Mouse (Mus musculus) lung, embryonic 14.5 days (tissue): ENCODE measurements around the gene Smoc2. TPM values are rescaled to one million over a fixed set of nuclear protein-coding genes. Genes with fewer than 3 reads are reported as not detected.

Source experiments
- ATAC-seq: fragments of 200-750 bp; cut with Nextera tagmentation; 2 replicates; pipeline ENCODE4 v1.8.0; 2017; ENCODE audit warnings: mild to moderate bottlenecking, moderate TSS enrichment, moderate library complexity; ENCODE audit not compliant: insufficient read depth
- DNase-seq: peaks from one replicate; pipeline ENCODE4 v3.0.0-alpha.2; 2015
- H3K27ac ChIP-seq: fragments of 300-500 bp; sonication (generic); 2 replicates; pipeline ENCODE4 v1.5.1; 2014; ENCODE audit warnings: low read depth, mild to moderate bottlenecking, moderate library complexity
- H3K27me3 ChIP-seq: fragments of 300-500 bp; sonication (generic); 2 replicates; pipeline ENCODE4 v1.6.1; 2014; ENCODE audit warnings: low read length, control low read depth; ENCODE audit not compliant: insufficient read depth
- H3K36me3 ChIP-seq: fragments of 300-500 bp; sonication (generic); 2 replicates; pipeline ENCODE4 v1.6.1; 2014; ENCODE audit warnings: control low read depth; ENCODE audit not compliant: insufficient read depth
- H3K4me1 ChIP-seq: fragments of 300-500 bp; sonication (generic); 2 replicates; pipeline ENCODE4 v1.6.1; 2014; ENCODE audit warnings: antibody characterized with exemption, control low read depth; ENCODE audit not compliant: insufficient read depth
- H3K4me2 ChIP-seq: fragments of 300-500 bp; sonication (generic); 2 replicates; pipeline ENCODE4 v1.6.1; 2014; ENCODE audit warnings: mild to moderate bottlenecking
- H3K4me3 ChIP-seq: fragments of 300-500 bp; sonication (generic); 2 replicates; pipeline ENCODE4 v1.5.1; 2014; ENCODE audit warnings: low read depth, low read length
- H3K9ac ChIP-seq: fragments of 300-500 bp; sonication (generic); 2 replicates; pipeline ENCODE4 v1.6.1; 2014
- H3K9me3 ChIP-seq: fragments of 300-500 bp; sonication (generic); 2 replicates; pipeline ENCODE4 v1.6.1; 2016; ENCODE audit warnings: low read depth, low read length, control low read depth
- CTCF ChIP-seq: IDR thresholded peaks from 2 replicates; pipeline ENCODE4 v1.5.1; 2016; ENCODE audit warnings: antibody characterized with exemption, low read depth
- WGBS: fragments of 180-500 bp; shearing (Covaris S2); extraction: QIAGEN DNeasy Blood & Tissue Kit; methylation state at CpG from one replicate; pipeline ENCODE4 v1.1.7; 2014; 5-methylcytosine and 5-hydroxymethylcytosine counted together
- polyA plus RNA-seq: library from polyadenylated mRNA; unstranded; fragments of >200 nt; fragmentation: Nextera tagmentation; extraction: Ambion mirVana; gene quantifications from 2 replicates; pipeline ENCODE4 v1.2.1, GENCODE M21; 2014

Gene Smoc2
- polyA plus RNA-seq, 1 experiment from 2014 or later = 92.5 TPM

GRCm38 (mm10) chr17:14273386-14273785 is 5.9 kb upstream of the Smoc2 start:
- 25% methylated on average over 6 of the region's 6 CpGs for whole genome bisulfite sequencing
- peak; percentile 75 for ATAC-seq
- Histone ChIP-seq H3K9me3 (no peaks in the 10 kb centered on the region), H3K27ac (peak overlapping the region; percentile 25; the same call in 1 of the 2 replicates), H3K4me2 (no peak overlapping the region), H3K27me3 (peaks cover 12% of the 10 kb centered on the region), H3K36me3 (no peaks in the 10 kb centered on the region), H3K9ac (no peak overlapping the region), H3K4me1 (no peaks in the 10 kb centered on the region), H3K4me3 (no peak overlapping the region)
- no peak for TF ChIP-seq CTCF
- peak; percentile 68 for DNase-seq

GRCm38 (mm10) chr17:14277310-14277709 is 2.0 kb upstream of the Smoc2 start:
- TF ChIP-seq CTCF = no peak
- DNase-seq (no peak), ATAC-seq (no peak)
- H3K4me1 ChIP-seq = no peaks in the 10 kb centered on the region
- H3K4me3 ChIP-seq = no peak overlapping the region
- no peak overlapping the region for H3K4me2 ChIP-seq
- 75% methylated on average over 7 of the region's 7 CpGs for WGBS
- peaks cover 44% of the 10 kb centered on the region for H3K27me3 ChIP-seq
- H3K36me3 ChIP-seq = no peaks in the 10 kb centered on the region
- no peak overlapping the region for H3K9ac ChIP-seq
- H3K9me3 ChIP-seq = no peaks in the 10 kb centered on the region
- no peak overlapping the region for H3K27ac ChIP-seq

- Histone ChIP-seq H3K4me1 (no peaks in the 10 kb centered on the region), H3K4me3 (peak overlapping the region; percentile 54), H3K4me2 (peak overlapping the region; percentile 80), H3K9me3 (no peaks in the 10 kb centered on the region), H3K9ac (peak overlapping the region; percentile 52), H3K27ac (no peak overlapping the region), H3K27me3 (peaks cover 44% of the 10 kb centered on the region), H3K36me3 (no peaks in the 10 kb centered on the region)
- TF ChIP-seq CTCF = no peak
- DNase-seq (no peak), ATAC-seq (peak; percentile 13; the same call in 1 of the 2 replicates)
- under 1% methylated on average over 10 of the region's 10 CpGs for WGBS
Observed at GRCm38 (mm10) chr17:14279966-14280300, 627 bp downstream of the Smoc2 start.

- Histone ChIP-seq H3K4me2 (peak overlapping the region; percentile 80), H3K27ac (peak overlapping the region; percentile 75; the same call in 1 of the 2 replicates), H3K9me3 (no peaks in the 10 kb centered on the region), H3K9ac (peak overlapping the region; percentile 52), H3K27me3 (peaks cover 44% of the 10 kb centered on the region), H3K36me3 (no peaks in the 10 kb centered on the region), H3K4me3 (peak overlapping the region; percentile 54), H3K4me1 (no peaks in the 10 kb centered on the region)
- DNase-seq (peak; percentile 55), ATAC-seq (peak; percentile 24; the same call in 1 of the 2 replicates)
- WGBS = under 1% methylated on average over 31 of the region's 31 CpGs
- TF ChIP-seq CTCF = no peak
Observed at GRCm38 (mm10) chr17:14280425-14280833, 1.1 kb downstream of the Smoc2 start.

- Histone ChIP-seq H3K4me3 (no peak overlapping the region), H3K27ac (no peak overlapping the region), H3K4me1 (no peaks in the 10 kb centered on the region), H3K9me3 (no peaks in the 10 kb centered on the region), H3K27me3 (no peaks in the 10 kb centered on the region), H3K9ac (no peak overlapping the region), H3K4me2 (no peak overlapping the region), H3K36me3 (no peaks in the 10 kb centered on the region)
- DNase-seq (peak; percentile 90), ATAC-seq (peak; percentile 70)
- 41% methylated on average over 7 of the region's 7 CpGs for WGBS
- peak; percentile 96 for TF ChIP-seq CTCF
Observed at GRCm38 (mm10) chr17:14288015-14288616, 8.8 kb downstream of the Smoc2 start.

GRCm38 (mm10) chr17:14293617-14294016 is 14.3 kb downstream of the Smoc2 start:
- DNase-seq = no peak
- 48% methylated on average over 5 of the region's 5 CpGs for WGBS
- no peak overlapping the region for H3K27ac ChIP-seq
- H3K9ac ChIP-seq = no peak overlapping the region
- no peaks in the 10 kb centered on the region for H3K9me3 ChIP-seq
- H3K4me3 ChIP-seq = no peak overlapping the region
- no peaks in the 10 kb centered on the region for H3K36me3 ChIP-seq
- ATAC-seq = no peak
- TF ChIP-seq CTCF = no peak
- H3K4me1 ChIP-seq = no peaks in the 10 kb centered on the region
- H3K27me3 ChIP-seq = no peaks in the 10 kb centered on the region
- no peak overlapping the region for H3K4me2 ChIP-seq

GRCm38 (mm10) chr17:14295146-14295545 is 15.8 kb downstream of the Smoc2 start:
- Histone ChIP-seq H3K9ac (no peak overlapping the region), H3K27ac (no peak overlapping the region), H3K4me3 (no peak overlapping the region), H3K36me3 (no peaks in the 10 kb centered on the region), H3K27me3 (no peaks in the 10 kb centered on the region), H3K4me1 (no peaks in the 10 kb centered on the region), H3K4me2 (no peak overlapping the region), H3K9me3 (no peaks in the 10 kb centered on the region)
- WGBS = 78% methylated on average over 3 of the region's 3 CpGs
- DNase-seq (no peak), ATAC-seq (no peak)
- no peak for TF ChIP-seq CTCF
